Comparison of ENCODE assay signal across 23 mouse cellular contexts in genomic region chr1:118993775-118994174, GRCm38 (mm10). TPM values are rescaled to one million over a fixed set of nuclear protein-coding genes. Genes with fewer than 3 reads are reported as not detected.
A peak's percentile ranks its signal among the peaks of the same experiment; 100 is the strongest.
DNase-seq lines count a peak whose midpoint lies in the region; ATAC-seq and TF ChIP-seq lines count a peak whose summit lies in the region.
"Had no signal": no experiment of that assay in that cellular context is flagged by ENCODE, and none has a peak within 500 bp of the region (broad histone marks: within the 10 kb centered on the region; RNA-seq: fewer than 3 reads in every experiment).

No protein-coding gene starts in this region.

- peak; percentile 48 for DNase-seq in lung, embryonic 14.5 days
- DNase-seq in lung, adult 2 months, result no peak
- peak; percentile 14 for DNase-seq in lung, postnatal 36 days
- DNase-seq in lung, postnatal 4 days, result no peak
- peak; percentile 80 for DNase-seq in NIH3T3 (ENCODE audit: low read depth)
- DNase-seq in layer of hippocampus, postnatal 14 days (ENCODE audit: low spot score in 2 of 2), result no peak
- DNase-seq: adrenal gland, postnatal 14 days; cerebellum, adult 11-12 months; cerebellum, adult 9-10 months; cerebellum, postnatal 25 days; gastrocnemius, postnatal 14 days; heart, adult 2 months; heart, postnatal 14 days had no signal

- H3K9ac ChIP-seq in lung, embryonic 14.5 days, result no peak overlapping the region
- H3K9ac ChIP-seq: forebrain, embryonic 15.5 days; heart, embryonic 15.5 days; hindbrain, embryonic 13.5 days had no signal

- H3K79me2 ChIP-seq in myocyte (ENCODE audit: control insufficient read depth, insufficient read depth), result no peaks in the 10 kb centered on the region

- TF ChIP-seq POLR2A in lung, adult 2 months (IDR thresholded peaks at IDR 0.05; ENCODE audit: borderline replicate concordance, extremely low read depth, low read depth, low read length), result no peak
- TF ChIP-seq POLR2A in myocyte (IDR thresholded peaks at IDR 0.05; ENCODE audit: insufficient read length, low read depth), result no peak

- no peak overlapping the region for H3K4me3 ChIP-seq in lung, embryonic 14.5 days (ENCODE audit: low read depth, low read length)
- no peak overlapping the region for H3K4me3 ChIP-seq in lung, adult 2 months (replicated peaks; ENCODE audit: extremely low read depth, low read depth, low read length)
- no peak overlapping the region for H3K4me3 ChIP-seq in myocyte
- H3K4me3 ChIP-seq: embryonic facial prominence, embryonic 10.5 days; erythroblast, embryonic 14.5 days; forebrain, embryonic 15.5 days; heart, adult 2 months; heart, embryonic 15.5 days; hindbrain, embryonic 13.5 days had no signal

- WGBS in lung, embryonic 14.5 days, result 42% methylated on average over 5 of the region's 5 CpGs
- 36% methylated on average over 5 of the region's 5 CpGs for WGBS in lung, adult 2 months

- no peaks in the 10 kb centered on the region; the same call in 1 of the 2 replicates for H3K36me3 ChIP-seq in lung, embryonic 14.5 days (ENCODE audit: insufficient read depth)
- no peaks in the 10 kb centered on the region for H3K36me3 ChIP-seq in myocyte (ENCODE audit: control insufficient read depth, insufficient read depth)
- H3K36me3 ChIP-seq: forebrain, embryonic 15.5 days; heart, embryonic 15.5 days; hindbrain, embryonic 13.5 days had no signal

- no peak overlapping the region for H3ac ChIP-seq in myocyte (ENCODE audit: control insufficient read depth, insufficient read length)

- no peaks in the 10 kb centered on the region for H3K9me3 ChIP-seq in lung, embryonic 14.5 days (ENCODE audit: low read depth, low read length)
- H3K9me3 ChIP-seq: embryonic facial prominence, embryonic 10.5 days; forebrain, embryonic 15.5 days; heart, embryonic 15.5 days; hindbrain, embryonic 13.5 days had no signal

- H3K4me1 ChIP-seq in lung, embryonic 14.5 days (ENCODE audit: insufficient read depth), result no peaks in the 10 kb centered on the region
- H3K4me1 ChIP-seq in lung, adult 2 months (ENCODE audit: control insufficient read depth, insufficient read depth, low read length), result no peaks in the 10 kb centered on the region
- H3K4me1 ChIP-seq: forebrain, embryonic 15.5 days; heart, embryonic 15.5 days had no signal

- no peak for TF ChIP-seq CTCF in lung, embryonic 14.5 days (IDR thresholded peaks at IDR 0.05; ENCODE audit: low read depth)
- TF ChIP-seq CTCF in lung, adult 2 months (IDR thresholded peaks at IDR 0.05; ENCODE audit: insufficient read depth, low read length), result no peak

- no peaks in the 10 kb centered on the region for H3K27me3 ChIP-seq in lung, embryonic 14.5 days (ENCODE audit: insufficient read depth, low read length)
- no peaks in the 10 kb centered on the region for H3K27me3 ChIP-seq in myocyte (ENCODE audit: control insufficient read depth, insufficient read depth, insufficient read length)
- H3K27me3 ChIP-seq: forebrain, embryonic 15.5 days; heart, embryonic 15.5 days; hindbrain, embryonic 13.5 days had no signal

- ATAC-seq in lung, embryonic 14.5 days (ENCODE audit: insufficient read depth), result peak; percentile 55; the same call in 1 of the 2 replicates
- no peak for ATAC-seq in megakaryocyte progenitor cell, adult 5-6 weeks (replicated peaks; ENCODE audit: poor library complexity)
- ATAC-seq: forebrain, embryonic 15.5 days had no signal

- H3K27ac ChIP-seq in lung, embryonic 14.5 days (ENCODE audit: low read depth), result no peak overlapping the region
- H3K27ac ChIP-seq: embryonic facial prominence, embryonic 10.5 days; forebrain, embryonic 15.5 days; heart, adult 2 months; heart, embryonic 15.5 days; hindbrain, embryonic 13.5 days; hindbrain, postnatal 0 days had no signal

- H3K4me2 ChIP-seq in lung, embryonic 14.5 days, result no peak overlapping the region
- no peak overlapping the region for H3K4me2 ChIP-seq in myocyte (ENCODE audit: low read depth)
- H3K4me2 ChIP-seq: forebrain, embryonic 15.5 days; heart, embryonic 11.5 days; heart, embryonic 15.5 days; hindbrain, embryonic 13.5 days had no signal

TF ChIP-seq in myocyte, 11 proteins besides CTCF, POLR2A, EP300 and RAD21:
- TF ChIP-seq MYOD1 (IDR thresholded peaks at IDR 0.05; ENCODE audit: control insufficient read depth in 1 of 3, insufficient read length in 2 of 3, low read depth in 2 of 3) (peak in 2 of 3 experiments; percentile 9 to 18), TCF12 (IDR thresholded peaks at IDR 0.05; ENCODE audit: insufficient read depth, poor library complexity, severe bottlenecking) (no peak)

RNA-seq across cellular contexts. Expression of gene Gli2, which starts 59.6 kb away (rescaled TPM):
- 13.4 and 15.1 TPM in 2 replicates for polyA plus RNA-seq in lung, embryonic 14.5 days (2014; fragmentation: Nextera tagmentation; extraction: Ambion mirVana)
- 4.1 and 4.4 TPM in 2 replicates for polyA plus RNA-seq in lung, adult 2 months (2012; rRNA removed)
- polyA plus RNA-seq in myocyte (2012; fragmentation: generic; extraction: Trizol), result 0.65 TPM
- not detected in 2 replicates for total RNA-seq in megakaryocyte progenitor cell, adult 5-6 weeks (2015)
- not detected in 2 replicates for total RNA-seq in megakaryocyte progenitor cell, adult 5-6 weeks (2017)
- 1 to 10 TPM; 4.2 to 4.5 TPM for total RNA-seq in layer of hippocampus, postnatal 14 days (2021)
- total RNA-seq: hematopoietic stem cell, adult 5-6 weeks had no signal
- polyA plus RNA-seq: erythroblast, embryonic 14.5 days had no signal

Comparison
In these comparisons a context has a peak if more than half of its experiments do, and no peak if none do; other contexts are left out.
1. DNase-seq: peak in lung, embryonic 14.5 days (single experiment), lung, postnatal 36 days (single experiment) and NIH3T3 (single experiment); none in lung, adult 2 months (single experiment), lung, postnatal 4 days (0 of 2) and layer of hippocampus, postnatal 14 days (0 of 2).